Mouse (Mus musculus) heart, embryonic 10.5 days (tissue): Measurements from ENCODE around the gene Camsap3. TPM values are rescaled to one million over a fixed set of nuclear protein-coding genes. Genes with fewer than 3 reads are reported as not detected.

Experiments
- DNase-seq: peaks from one replicate; pipeline ENCODE4 v3.0.0-alpha.2; 2017; ENCODE audit warnings: low spot score
- H3K27ac ChIP-seq: fragments of 300-500 bp; sonication (generic); 2 replicates; pipeline ENCODE4 v1.5.1; 2016; ENCODE audit warnings: mild to moderate bottlenecking
- H3K27me3 ChIP-seq: fragments of 300-500 bp; sonication (generic); 2 replicates; pipeline ENCODE4 v1.6.1; 2016; ENCODE audit warnings: mild to moderate bottlenecking; ENCODE audit not compliant: poor library complexity, insufficient read depth, severe bottlenecking
- H3K36me3 ChIP-seq: fragments of 300-500 bp; sonication (generic); 2 replicates; pipeline ENCODE4 v1.6.1; 2016; ENCODE audit warnings: mild to moderate bottlenecking, moderate library complexity
- H3K4me1 ChIP-seq: fragments of 300-500 bp; sonication (generic); 2 replicates; pipeline ENCODE4 v1.6.1; 2016; ENCODE audit warnings: mild to moderate bottlenecking
- H3K4me3 ChIP-seq: fragments of 300-500 bp; sonication (generic); 2 replicates; pipeline ENCODE4 v1.5.1; 2016; ENCODE audit warnings: mild to moderate bottlenecking, moderate library complexity
- H3K9me3 ChIP-seq: fragments of 300-500 bp; sonication (generic); 2 replicates; pipeline ENCODE4 v1.6.1; 2016; ENCODE audit warnings: mild to moderate bottlenecking, moderate library complexity
- WGBS: fragments of 180-500 bp; shearing (Covaris S2); methylation state at CpG from one replicate; pipeline ENCODE4 v1.1.7; 2016; 5-methylcytosine and 5-hydroxymethylcytosine counted together
- polyA plus RNA-seq: library from polyadenylated mRNA; unstranded; fragments of >200 nt; fragmentation: Nextera tagmentation; extraction: Ambion mirVana; gene quantifications from 2 replicates; pipeline ENCODE4 v1.2.1, GENCODE M21; 2016

Camsap3 gene
- polyA plus RNA-seq: 2.3 and 3.9 TPM in 2 replicates

- peak within 1 kb of the TSS; percentile 74 for H3K4me3 ChIP-seq
- no peak for DNase-seq
- no peaks in the 10 kb centered on the region for H3K9me3 ChIP-seq
- H3K27ac ChIP-seq: peak within 1 kb of the TSS; percentile 81
- no peaks in the 10 kb centered on the region for H3K36me3 ChIP-seq
- H3K4me1 ChIP-seq: peaks cover 7% of the 10 kb centered on the region
- WGBS: 6% methylated on average over 7 of the region's 7 CpGs
- peaks cover 19% of the 10 kb centered on the region for H3K27me3 ChIP-seq
Measured at GRCm38 (mm10) chr8:3586993-3587390, at the start of gene Camsap3. Gene Camsap3 (plus strand): TSS chr8:3587293.

DNA sequence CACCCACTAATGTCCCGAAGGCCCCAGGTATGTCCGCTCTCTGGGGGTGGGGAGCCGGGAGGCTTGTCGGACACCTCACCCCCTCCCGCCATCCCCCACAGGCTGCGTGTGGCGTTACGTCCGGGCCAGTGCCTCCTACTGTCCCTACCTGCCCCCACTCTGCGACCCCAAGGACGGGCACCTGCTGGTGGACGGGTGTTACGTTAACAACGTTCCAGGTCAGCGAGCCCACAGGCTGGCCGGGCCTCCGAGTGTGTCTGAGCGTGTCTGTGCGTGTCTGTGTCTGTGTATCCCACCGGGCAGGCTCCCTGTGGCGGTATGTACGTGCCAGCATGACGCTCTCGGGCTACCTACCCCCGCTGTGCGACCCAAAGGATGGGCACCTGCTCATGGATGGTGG, 49.4 kb upstream of the Camsap3 start:
- peak; percentile 72 for DNase-seq
- Histone ChIP-seq H3K4me1 (no peaks in the 10 kb centered on the region), H3K9me3 (no peaks in the 10 kb centered on the region), H3K36me3 (peaks cover 61% of the 10 kb centered on the region), H3K27me3 (no peaks in the 10 kb centered on the region), H3K4me3 (no peak overlapping the region), H3K27ac (no peak overlapping the region)
- 95% methylated on average over 26 of the region's 26 CpGs for WGBS

DNA sequence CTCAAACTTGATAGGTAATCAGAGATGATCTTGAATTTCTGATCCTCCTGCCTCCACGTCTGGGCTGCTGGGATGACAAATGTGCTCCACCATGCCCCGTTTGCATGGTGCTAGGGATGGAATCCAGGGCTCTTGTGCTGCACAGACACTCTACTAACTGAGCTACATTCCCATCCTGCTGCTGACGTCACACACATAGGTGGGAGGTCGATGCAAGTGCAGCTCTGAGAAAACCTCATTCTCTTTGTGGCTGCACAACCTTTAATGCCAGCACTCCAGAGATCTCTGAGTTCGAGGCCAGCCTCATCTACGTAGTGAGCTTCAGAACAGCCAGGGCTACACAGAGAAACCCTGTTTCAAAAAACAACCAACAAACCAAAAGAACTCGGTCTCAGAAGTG, 47.9 kb upstream of the Camsap3 start:
- no peak overlapping the region for H3K4me3 ChIP-seq
- 84% methylated on average over 7 of the region's 7 CpGs for WGBS
- no peaks in the 10 kb centered on the region for H3K27me3 ChIP-seq
- no peaks in the 10 kb centered on the region for H3K9me3 ChIP-seq
- no peaks in the 10 kb centered on the region for H3K4me1 ChIP-seq
- H3K27ac ChIP-seq: no peak overlapping the region
- peak; percentile 63 for DNase-seq
- peaks cover 75% of the 10 kb centered on the region for H3K36me3 ChIP-seq

DNA sequence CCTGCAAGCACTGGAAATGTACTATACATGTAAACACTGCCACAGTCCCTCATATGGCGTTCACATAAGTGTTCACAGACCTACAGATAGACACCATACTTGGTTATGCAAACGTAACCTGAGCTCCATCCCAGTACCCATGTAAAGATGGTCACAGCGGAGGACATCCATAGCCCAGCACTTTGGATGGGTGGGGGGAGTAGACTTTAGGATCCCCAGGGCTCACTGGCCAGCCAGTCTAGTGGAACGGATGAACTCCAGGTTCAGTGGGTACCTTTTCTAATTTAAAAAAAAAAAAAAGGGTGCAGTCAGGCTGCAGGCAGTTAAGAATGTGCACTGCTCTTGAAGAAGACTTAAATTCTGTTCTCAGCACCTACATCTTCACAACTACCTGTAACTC, 47.0 kb upstream of the Camsap3 start:
- Histone ChIP-seq H3K4me1 (no peaks in the 10 kb centered on the region), H3K27me3 (no peaks in the 10 kb centered on the region), H3K4me3 (no peak overlapping the region), H3K9me3 (no peaks in the 10 kb centered on the region), H3K36me3 (peaks cover 84% of the 10 kb centered on the region), H3K27ac (no peak overlapping the region)
- peak; percentile 51 for DNase-seq
- WGBS: 88% methylated on average over 4 of the region's 4 CpGs

DNA sequence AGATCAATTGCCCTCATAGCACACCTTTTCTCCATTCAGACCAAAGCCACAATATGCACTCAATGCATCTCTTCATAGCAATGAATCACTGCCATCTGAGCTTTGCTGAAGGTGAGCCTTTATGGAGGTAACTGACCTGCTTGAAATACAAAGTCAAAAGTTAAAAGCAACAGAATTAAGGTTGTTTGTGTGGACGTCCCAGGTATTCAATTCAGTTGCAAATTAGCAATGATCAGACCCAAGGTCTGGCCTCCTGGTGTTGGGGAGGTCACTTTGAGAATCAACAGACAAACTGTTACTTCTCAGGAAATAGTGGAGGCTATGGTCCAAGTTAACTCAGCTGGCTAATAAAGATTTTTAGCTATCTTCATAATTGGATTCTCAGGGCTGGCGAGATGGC, 40.6 kb upstream of the Camsap3 start:
- 88% methylated on average over 2 of the region's 2 CpGs for WGBS

DNA sequence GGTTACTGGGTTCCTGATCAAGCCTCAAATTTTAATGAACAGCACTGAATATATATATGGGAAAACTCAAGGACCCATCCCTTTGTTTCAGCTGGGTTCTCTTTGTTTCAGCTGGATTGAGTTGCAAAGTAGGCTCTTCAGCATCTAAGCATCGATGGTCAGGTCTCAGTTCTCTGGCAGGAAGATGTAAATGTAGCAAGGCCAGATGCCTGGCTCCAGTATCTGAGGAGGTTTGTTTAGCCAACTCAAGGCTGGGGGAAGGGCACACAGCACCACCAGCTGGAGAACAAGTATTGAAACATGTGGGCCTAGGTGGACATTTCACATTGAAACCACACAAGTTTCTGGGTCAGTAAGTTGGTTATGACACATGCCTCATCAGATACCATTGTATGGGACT, 34.9 kb upstream of the Camsap3 start:
- H3K4me1 ChIP-seq: no peaks in the 10 kb centered on the region
- no peak overlapping the region for H3K4me3 ChIP-seq
- 91% methylated on average over 1 of the region's 1 CpGs for WGBS
- no peak overlapping the region for H3K27ac ChIP-seq
- no peaks in the 10 kb centered on the region for H3K27me3 ChIP-seq
- DNase-seq: no peak
- no peaks in the 10 kb centered on the region for H3K36me3 ChIP-seq
- no peaks in the 10 kb centered on the region for H3K9me3 ChIP-seq

More for the DNA sequence above, 40.6 kb upstream of the Camsap3 start:
- Histone ChIP-seq H3K4me1 (no peaks in the 10 kb centered on the region), H3K4me3 (no peak overlapping the region), H3K27ac (no peak overlapping the region), H3K27me3 (no peaks in the 10 kb centered on the region), H3K9me3 (no peaks in the 10 kb centered on the region), H3K36me3 (peaks cover 33% of the 10 kb centered on the region)
- no peak for DNase-seq

- peak; percentile 82 for DNase-seq
- H3K4me1 ChIP-seq: no peaks in the 10 kb centered on the region
- H3K9me3 ChIP-seq: no peaks in the 10 kb centered on the region
- no peaks in the 10 kb centered on the region for H3K36me3 ChIP-seq
- H3K27ac ChIP-seq: no peak overlapping the region
- H3K27me3 ChIP-seq: no peaks in the 10 kb centered on the region
- WGBS: 56% methylated on average over 4 of the region's 4 CpGs
- H3K4me3 ChIP-seq: no peak overlapping the region
Measured at GRCm38 (mm10) chr8:3556114-3556513, 31.0 kb upstream of the Camsap3 start.

GRCm38 (mm10) chr8:3567641-3568371, 19.3 kb upstream of the Camsap3 start, which contains the start of gene C330021F23Rik:
Gene C330021F23Rik (plus strand): TSS chr8:3567990.
- no peak for DNase-seq
- WGBS: 3% methylated on average over 12 of the region's 12 CpGs
- Histone ChIP-seq H3K27ac (peak within 1 kb of the TSS; percentile 83), H3K4me3 (peak within 1 kb of the TSS; percentile 54), H3K36me3 (no peaks in the 10 kb centered on the region), H3K27me3 (no peaks in the 10 kb centered on the region), H3K9me3 (no peaks in the 10 kb centered on the region), H3K4me1 (peaks cover 14% of the 10 kb centered on the region)

DNA sequence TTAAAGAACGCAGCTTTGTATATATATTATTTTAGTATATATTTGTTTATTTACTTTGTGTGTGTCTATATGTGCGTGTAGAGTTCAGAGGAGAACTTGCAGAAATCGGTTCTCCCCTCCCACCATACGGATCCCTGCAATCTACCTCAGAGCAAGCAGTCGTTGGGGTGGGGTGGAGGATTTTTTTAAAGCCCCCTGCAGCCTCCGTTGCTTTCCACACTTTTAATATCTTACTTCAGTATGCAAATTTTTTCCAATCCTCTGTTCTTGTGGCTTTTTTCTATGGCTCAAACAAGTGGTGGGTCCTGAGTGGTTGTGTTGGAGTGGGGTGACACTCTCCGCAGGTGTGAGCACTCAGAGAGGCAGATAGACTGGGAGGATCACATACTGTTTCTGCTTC, 18.7 kb upstream of the Camsap3 start:
- no peak for DNase-seq
- Histone ChIP-seq H3K27me3 (no peaks in the 10 kb centered on the region), H3K4me3 (peak overlapping the region; percentile 54), H3K4me1 (peaks cover 14% of the 10 kb centered on the region), H3K36me3 (no peaks in the 10 kb centered on the region), H3K9me3 (no peaks in the 10 kb centered on the region), H3K27ac (peak overlapping the region; percentile 83)
- WGBS: 14% methylated on average over 7 of the region's 7 CpGs

- Histone ChIP-seq H3K4me1 (peaks cover 14% of the 10 kb centered on the region), H3K36me3 (no peaks in the 10 kb centered on the region), H3K27ac (no peak overlapping the region), H3K4me3 (no peak overlapping the region), H3K27me3 (no peaks in the 10 kb centered on the region), H3K9me3 (no peaks in the 10 kb centered on the region)
- whole genome bisulfite sequencing: 83% methylated on average over 5 of the region's 5 CpGs
- no peak for DNase-seq
Measured at GRCm38 (mm10) chr8:3569784-3570183, 17.3 kb upstream of the Camsap3 start.

DNA sequence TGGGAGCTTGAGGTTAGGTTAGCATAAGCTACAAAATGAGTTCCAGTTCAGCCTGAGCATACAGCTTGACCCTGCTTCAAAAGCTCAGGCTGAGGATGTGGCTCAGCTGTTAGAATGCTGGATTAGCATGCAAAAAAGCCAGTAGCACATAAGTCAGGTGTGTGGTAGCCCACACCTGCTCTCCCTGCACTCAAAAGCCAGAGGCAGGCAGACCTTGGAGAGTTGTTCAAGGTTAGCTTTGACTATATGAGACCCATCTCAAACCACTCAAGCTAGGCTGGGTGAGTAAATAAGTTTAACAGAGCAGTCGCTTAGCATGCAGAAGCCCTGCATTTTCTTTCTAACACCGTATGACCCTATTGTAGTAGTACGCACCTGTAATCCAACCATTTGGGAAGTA, 12.5 kb upstream of the Camsap3 start:
- Histone ChIP-seq H3K27ac (no peak overlapping the region), H3K36me3 (no peaks in the 10 kb centered on the region), H3K4me1 (no peaks in the 10 kb centered on the region), H3K4me3 (no peak overlapping the region), H3K9me3 (no peaks in the 10 kb centered on the region), H3K27me3 (0 out of 2 replicates have a peak, but pooled peaks cover 3% of the 10 kb centered on the region)
- WGBS: 92% methylated on average over 3 of the region's 3 CpGs
- DNase-seq: no peak

DNA sequence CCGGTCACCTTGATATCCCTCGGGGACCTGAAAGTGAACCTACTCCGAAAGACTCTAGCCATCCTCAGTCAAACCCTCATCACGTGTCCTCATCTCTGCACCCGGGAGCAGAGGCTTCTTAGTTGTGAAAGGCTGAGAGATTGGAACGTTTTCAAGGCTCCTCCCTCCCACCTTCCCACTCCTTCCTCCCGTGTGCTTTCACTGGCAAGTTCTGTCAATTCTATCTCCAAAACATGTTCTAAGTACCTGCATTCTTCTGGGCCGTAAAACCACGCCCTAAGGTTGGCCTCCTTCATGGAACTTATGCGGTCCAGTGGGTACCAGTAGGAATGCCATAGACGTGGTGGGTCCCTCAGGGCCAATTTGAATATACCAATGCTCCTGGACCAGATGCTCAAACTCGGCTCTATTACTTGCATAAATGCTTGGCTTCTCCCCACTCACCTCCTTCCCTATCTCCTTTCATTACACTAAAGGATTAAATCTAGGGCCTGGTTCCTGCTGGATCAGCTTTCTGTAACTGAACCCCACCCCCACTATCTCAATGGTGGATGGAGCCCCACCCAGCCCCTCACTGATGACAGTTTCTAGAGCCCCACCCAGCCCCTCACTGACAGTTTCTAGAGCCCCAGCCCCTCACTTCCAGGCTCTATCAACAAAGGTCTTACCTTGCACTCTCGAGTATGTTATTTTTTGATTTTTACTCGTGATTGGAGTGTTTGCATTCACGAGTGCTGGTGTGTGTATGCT, 10.7 kb upstream of the Camsap3 start:
- Histone ChIP-seq H3K27ac (no peak overlapping the region), H3K27me3 (0 out of 2 replicates have a peak, but pooled peaks cover 3% of the 10 kb centered on the region), H3K4me3 (no peak overlapping the region), H3K9me3 (no peaks in the 10 kb centered on the region), H3K4me1 (no peaks in the 10 kb centered on the region), H3K36me3 (no peaks in the 10 kb centered on the region)
- 72% methylated on average over 15 of the region's 15 CpGs for WGBS
- no peak for DNase-seq
